Mouse (Mus musculus) 3T3-L1 (cell line): ENCODE data around the gene Tekt1.

Experiments
- DNase-seq: peaks from one replicate; pipeline ENCODE4 v3.0.0-alpha.2; 2015; ENCODE audit warnings: low read depth, low spot score

Gene Tekt1

DNA sequence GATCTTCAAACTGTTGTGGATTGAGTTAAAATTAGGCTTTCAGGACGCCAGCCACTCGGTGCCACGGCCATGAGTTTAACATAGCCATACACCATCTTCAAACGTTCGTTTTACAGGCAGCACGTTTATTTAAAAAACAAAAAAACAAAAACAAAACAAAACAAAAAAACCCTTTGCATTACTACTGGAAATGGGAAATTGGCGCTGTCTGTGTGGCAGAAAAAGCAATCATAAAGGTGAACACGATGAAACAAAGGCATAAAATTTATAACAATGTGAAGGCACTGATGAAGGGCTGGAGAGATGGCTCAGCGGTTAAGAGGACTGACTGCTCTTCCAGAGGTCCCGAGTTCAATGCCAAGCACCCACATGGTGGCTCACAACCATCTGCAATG is at the start of gene Tekt1:
Tekt1 (minus strand) TSS at position 96 of the 395 bp plus-strand sequence.
- no peak for DNase-seq

GRCm38 (mm10) chr11:72411945-72412344 is 49.7 kb upstream of the Tekt1 start:
- no peak for DNase-seq

- DNase-seq: no peak
These were observed 49.1 kb upstream of the Tekt1 start, which contains the start of gene Smtnl2 for GRCm38 (mm10) chr11:72411093-72411921. Gene Smtnl2, minus strand, starts transcription at chr11:72411713.

DNA sequence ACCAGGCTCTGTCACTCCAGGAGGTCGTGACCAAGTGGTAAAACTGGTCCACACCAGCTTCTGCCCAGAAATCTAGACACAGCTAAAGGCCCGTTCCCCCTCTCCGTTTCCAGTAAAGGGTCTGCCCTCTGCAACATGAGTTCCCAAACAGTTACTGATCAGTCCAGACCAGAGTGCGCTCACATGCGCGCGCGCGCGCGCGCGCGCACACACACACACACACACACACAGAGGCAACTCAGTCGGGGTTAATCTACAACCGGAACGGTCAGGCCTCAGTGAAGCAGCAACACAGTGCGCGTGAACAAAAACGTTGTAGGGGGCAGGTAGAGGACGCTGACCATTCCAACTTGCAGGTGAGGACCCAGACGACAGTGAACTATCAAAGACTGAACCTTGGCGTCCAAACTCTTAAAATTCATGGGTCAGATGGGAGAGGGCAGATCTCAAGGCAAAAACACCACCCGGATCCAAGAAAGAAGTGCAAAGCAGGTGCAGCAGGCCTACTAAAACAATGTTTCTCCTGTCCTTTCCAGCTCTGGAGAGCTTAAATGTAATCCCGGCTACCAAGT is 48.4 kb upstream of the Tekt1 start:
- no peak for DNase-seq

DNA sequence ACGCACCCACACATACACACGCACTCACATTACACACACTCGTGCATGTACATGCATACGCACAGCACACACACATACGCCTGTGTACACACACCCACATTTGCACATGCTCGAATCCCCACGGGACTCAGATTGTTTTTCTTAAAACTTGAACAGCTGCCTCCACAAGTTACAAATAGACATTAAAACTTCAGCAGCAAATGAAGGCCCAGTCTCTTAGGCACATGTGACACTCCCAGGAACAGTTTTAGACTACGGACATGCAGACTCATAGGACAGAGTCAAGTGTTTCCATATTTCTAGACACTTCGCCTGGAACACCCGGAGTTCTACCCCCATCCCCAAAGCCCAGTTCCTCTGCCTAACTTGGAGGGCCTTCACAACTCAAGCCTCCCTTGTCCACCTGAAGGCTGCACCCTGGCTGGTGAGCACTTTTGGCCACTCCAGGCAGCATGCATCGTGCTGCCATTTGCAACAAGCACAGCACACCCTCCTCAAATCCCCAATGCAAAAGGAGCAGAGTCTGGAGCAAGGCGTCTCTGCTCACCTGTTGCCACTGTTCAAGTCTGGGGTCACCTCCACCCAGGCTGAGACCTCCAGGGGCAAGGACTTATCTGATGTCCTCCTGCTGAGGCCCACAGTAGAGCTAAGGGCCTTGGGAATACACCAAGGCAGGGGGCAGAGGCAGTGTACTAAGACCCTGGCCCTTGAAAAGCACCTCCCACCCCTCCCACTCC is 47.6 kb upstream of the Tekt1 start:
- no peak for DNase-seq

DNA sequence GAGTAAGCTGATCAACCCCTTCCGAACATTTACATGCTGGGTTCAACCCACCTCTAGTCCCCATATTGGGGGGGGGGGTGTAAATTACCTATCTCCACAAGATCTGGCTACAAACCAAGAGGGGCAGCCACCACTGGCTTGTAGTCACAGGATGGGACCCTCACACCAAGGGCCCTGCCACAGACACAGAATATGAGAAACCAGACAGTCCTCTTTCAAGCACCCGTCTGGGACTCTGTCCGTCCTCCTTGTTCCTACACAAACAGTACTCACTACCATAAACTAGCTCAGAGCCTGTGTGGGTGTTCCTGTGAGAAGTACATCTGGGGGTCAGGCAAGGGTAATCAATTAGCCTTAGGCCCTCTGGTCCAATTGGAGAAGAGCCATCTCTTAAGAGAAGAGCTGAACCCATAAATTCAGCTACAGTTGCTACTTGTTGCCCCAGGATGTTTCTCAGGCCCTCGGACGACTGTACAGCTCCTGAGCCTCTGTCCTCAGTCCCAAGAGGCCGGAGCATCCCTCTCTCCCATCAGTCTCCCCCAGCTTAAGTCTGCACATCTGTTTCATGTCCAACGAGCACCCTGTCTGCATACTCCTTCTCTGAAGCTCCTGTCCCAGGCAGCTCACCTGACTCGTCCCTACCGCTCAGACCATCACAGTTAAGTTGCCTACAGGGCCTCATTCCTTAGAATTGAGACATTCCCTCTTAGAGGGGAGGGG is 46.4 kb upstream of the Tekt1 start:
- no peak for DNase-seq

GRCm38 (mm10) chr11:72407574-72407973 is 45.3 kb upstream of the Tekt1 start:
- no peak for DNase-seq

DNA sequence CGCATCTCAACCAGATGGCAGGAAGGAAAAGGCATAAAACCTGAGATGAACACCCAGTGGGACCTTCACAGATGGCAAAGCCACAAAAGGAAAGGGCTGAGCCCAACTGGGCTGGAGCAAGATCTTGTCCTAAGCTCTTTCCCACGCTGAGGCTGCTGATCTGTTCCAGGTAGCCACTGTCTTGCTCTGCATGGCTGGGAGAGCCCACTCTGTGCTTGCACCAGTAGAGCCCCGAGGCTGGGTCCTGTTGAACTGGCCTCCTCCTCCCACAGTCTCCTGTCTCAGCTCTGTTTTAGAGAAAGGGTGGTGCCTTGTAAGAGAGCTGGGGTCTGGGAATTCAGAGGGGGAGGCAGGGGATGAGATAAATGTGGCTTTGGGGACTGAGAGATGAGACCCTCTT is 44.8 kb upstream of the Tekt1 start:
- DNase-seq: no peak

DNA sequence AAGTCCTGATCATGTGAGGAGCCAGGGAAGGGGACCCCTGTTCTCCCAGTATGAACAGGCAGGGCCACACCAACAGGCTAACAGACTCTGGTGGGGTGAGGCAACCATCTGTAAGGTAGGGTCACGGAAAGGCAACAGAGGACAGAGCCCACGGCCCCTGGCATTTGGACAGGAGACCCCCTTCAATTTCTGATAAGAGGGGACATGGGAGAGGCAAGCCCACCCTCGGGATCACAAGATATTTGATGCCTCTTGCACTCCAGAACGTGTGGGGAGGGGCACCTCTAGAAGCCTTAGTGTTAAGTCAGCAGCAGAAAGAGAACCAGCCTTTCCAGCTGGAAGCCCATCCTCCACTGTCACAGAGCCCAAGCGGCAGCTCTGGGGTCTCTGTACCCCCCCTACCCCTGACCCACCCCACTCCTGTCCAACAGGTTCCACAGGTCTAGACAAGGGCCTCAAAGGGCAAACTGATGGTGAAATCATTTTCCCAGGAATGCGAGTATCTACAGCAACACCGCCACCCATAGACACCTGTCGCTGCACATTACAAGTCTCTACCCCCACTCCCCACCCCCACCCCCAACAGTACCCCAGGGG is 43.9 kb upstream of the Tekt1 start:
- DNase-seq: no peak

GRCm38 (mm10) chr11:72405532-72405931 is 43.3 kb upstream of the Tekt1 start:
- no peak for DNase-seq

DNA sequence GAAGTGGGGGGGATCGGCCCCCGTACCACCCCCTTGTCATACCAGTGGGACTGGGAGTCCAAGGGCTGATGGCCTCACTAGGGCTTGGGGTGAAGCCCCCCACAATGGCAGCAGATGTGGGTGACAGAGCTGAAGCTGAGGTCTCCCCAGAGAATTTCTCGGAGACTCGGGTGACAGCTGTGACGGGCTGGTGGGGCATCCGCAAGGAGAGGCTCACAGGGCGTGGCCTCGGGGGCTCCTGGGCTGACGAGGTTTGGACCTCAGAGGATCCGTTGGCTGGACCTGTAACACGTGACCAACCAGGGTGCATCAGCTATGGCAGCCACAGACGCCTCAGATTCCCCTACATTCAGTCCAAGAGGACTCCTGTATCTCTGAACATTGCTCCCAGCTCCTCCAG is 40.7 kb upstream of the Tekt1 start:
- no peak for DNase-seq

- no peak for DNase-seq
These were observed 39.8 kb upstream of the Tekt1 start for GRCm38 (mm10) chr11:72402017-72402416.

DNA sequence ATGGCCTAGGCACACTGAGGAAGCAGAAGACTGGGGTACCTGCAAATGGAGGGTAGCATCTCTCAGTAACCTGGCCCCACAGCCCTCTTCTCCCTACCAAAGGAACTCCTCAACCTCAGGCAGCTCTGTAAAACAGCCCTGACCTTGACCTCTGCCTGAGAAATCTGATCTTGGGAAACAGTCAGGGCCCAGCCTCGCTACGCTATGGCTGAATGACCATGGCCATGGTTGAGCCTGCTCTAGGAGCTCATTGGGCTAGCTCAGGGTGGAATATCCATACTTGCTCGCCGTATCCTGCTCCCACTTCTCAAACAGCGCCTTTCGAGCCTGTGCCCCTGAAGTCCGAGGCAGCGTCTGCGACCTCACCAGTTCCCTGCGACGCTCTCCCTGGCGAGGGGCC is 38.8 kb upstream of the Tekt1 start:
- no peak for DNase-seq

- DNase-seq: no peak
These were observed 35.7 kb upstream of the Tekt1 start for GRCm38 (mm10) chr11:72397811-72398525.

DNA sequence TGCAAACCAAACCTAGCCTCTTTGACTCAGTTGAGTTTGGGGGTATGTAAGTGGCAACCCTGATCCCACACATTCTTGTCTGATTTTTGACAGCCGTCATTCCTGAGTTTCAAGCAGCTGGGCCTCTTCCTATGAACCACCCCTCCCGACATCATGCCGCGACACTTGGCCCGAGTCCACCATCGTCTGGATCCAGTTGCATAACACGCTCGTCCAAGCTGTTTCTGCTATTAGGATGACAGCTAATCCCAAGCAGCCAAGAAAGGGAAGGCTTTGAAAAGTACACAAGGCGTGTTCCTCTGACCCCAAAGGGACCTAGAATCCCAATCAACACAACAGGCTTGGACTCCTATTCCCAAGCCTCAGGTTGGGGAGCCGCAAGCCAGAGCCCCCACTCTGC is 34.8 kb upstream of the Tekt1 start:
- no peak for DNase-seq

GRCm38 (mm10) chr11:72396621-72397020 is 34.4 kb upstream of the Tekt1 start:
- no peak for DNase-seq

GRCm38 (mm10) chr11:72395652-72396051 is 33.4 kb upstream of the Tekt1 start:
- no peak for DNase-seq

GRCm38 (mm10) chr11:72394694-72395093 is 32.5 kb upstream of the Tekt1 start:
- no peak for DNase-seq

GRCm38 (mm10) chr11:72393669-72394068 is 31.4 kb upstream of the Tekt1 start:
- no peak for DNase-seq

DNA sequence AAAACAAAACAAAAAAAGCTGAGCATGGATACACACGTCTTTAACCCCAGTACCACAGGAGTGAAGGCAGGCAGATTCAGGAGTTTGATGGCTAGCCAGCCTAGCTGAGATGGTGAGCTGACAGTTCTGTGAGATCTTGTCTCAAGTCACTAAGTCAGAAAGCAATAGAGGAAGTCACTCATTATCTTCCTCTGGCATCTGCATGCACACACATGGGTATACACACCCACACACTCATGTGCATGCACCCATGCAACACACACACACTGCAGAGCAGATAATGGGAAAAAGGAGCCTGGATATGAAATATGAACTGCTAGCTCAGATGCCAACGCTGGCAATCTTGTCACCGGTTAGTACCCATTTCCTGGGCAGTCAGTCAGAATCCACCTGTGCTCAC is 31.0 kb upstream of the Tekt1 start:
- no peak for DNase-seq

DNA sequence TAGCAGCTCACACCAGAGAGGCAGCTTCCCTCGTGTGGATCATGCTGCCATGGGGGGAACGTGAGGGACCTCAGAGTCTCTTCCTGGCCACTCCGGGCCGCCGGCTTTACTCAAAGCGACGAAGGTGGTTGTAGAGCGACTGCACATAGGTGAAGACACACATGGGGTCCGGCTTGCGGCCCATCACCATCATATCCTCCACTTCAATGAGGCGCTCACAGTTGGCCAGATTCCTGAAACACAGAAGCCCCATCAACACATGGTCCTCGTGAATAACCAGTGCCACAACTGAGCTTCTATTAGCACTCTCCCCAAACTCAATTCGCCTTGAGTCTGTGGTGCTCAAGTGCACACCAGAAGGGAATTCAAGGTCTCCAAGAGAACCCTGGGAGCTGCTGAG is 28.9 kb upstream of the Tekt1 start:
- no peak for DNase-seq
